Mouse (Mus musculus) sigmoid colon, adult 10 weeks (tissue): ENCODE data around the gene Trcg1. TPM values are rescaled to one million over a fixed set of nuclear protein-coding genes. Genes with fewer than 3 reads are reported as not detected.

ENCODE experiments used
- polyA plus RNA-seq: library from polyadenylated mRNA; stranded (reverse); fragments of 350-450 nt; fragmentation: Illumina TruSeq; extraction: RNeasy Lipid Tissue Mini Kit (QIAGEN cat#74804); gene quantifications from one replicate; pipeline ENCODE4 v1.2.3, GENCODE M21; 2014; ENCODE audit warnings: low read depth, low replicate concordance

The Trcg1 gene
- polyA plus RNA-seq = not detected

GRCm38 (mm10) chr9:57236256-57236655 lies at the start of gene Trcg1:
TSS of gene Trcg1 (plus strand) at chr9:57236556.

GRCm38 (mm10) chr9:57261913-57262794 lies 25.8 kb downstream of the Trcg1 start, which contains the start of gene 1700017B05Rik:
TSS of gene 1700017B05Rik (minus strand) at chr9:57262612.

Other genes starting within 250 kb of the Trcg1 start
- gene Ptpn9, start 241.6 kb upstream of the Trcg1 start, polyA plus RNA-seq = 46.5 TPM
- gene Sin3a, start 164.5 kb upstream of the Trcg1 start, polyA plus RNA-seq = 30.1 TPM
- gene Man2c1, start 105.9 kb upstream of the Trcg1 start, polyA plus RNA-seq = 19.7 TPM
- gene Neil1, start 88.3 kb upstream of the Trcg1 start, polyA plus RNA-seq = 1.1 TPM
- gene Commd4, start 78.2 kb upstream of the Trcg1 start, polyA plus RNA-seq = 8.0 TPM
- 0.54 TPM for gene 1700017B05Rik, start 26.1 kb downstream of the Trcg1 start, polyA plus RNA-seq
- 10.9 TPM for gene Ppcdc, start 203.6 kb downstream of the Trcg1 start, polyA plus RNA-seq
- 13.2 TPM for gene Scamp5, start 231.5 kb downstream of the Trcg1 start, polyA plus RNA-seq